Mouse (Mus musculus): Measurements from ENCODE around the gene Endov. TPM values are rescaled to one million over a fixed set of nuclear protein-coding genes. Genes with fewer than 3 reads are reported as not detected.
A peak's percentile ranks its signal among the peaks of the same experiment; 100 is the strongest.

The Endov gene
- polyA plus RNA-seq, 1 experiment from 2014 or later, result 19.1 TPM

- Histone ChIP-seq H3K27ac (no peak overlapping the region), H3K36me3 (no peaks in the 10 kb centered on the region), H3K9ac (peak overlapping the region; percentile 63), H3K4me1 (peaks cover 50% of the 10 kb centered on the region), H3K4me2 (replicated peaks) (peak overlapping the region; percentile 99), H3K4me3 (peak overlapping the region; percentile 51), H3K9me3 (no peaks in the 10 kb centered on the region), H3K27me3 (peaks cover 94% of the 10 kb centered on the region)
- ATAC-seq (ENCODE audit: insufficient number of reproducible peaks, insufficient read depth, low FRiP score, low TSS enrichment), result no peak
- 2% methylated on average over 39 of the region's 39 CpGs for WGBS
Observed at GRCm38 (mm10) chr11:119547951-119548591, 56.9 kb downstream of the Endov start.

GRCm38 (mm10) chr11:119548741-119549370 is 57.7 kb downstream of the Endov start:
- Histone ChIP-seq H3K36me3 (no peaks in the 10 kb centered on the region), H3K27me3 (peaks cover 93% of the 10 kb centered on the region), H3K27ac (no peak overlapping the region), H3K4me1 (peaks cover 50% of the 10 kb centered on the region), H3K4me2 (replicated peaks) (peak overlapping the region; percentile 99), H3K9ac (peak overlapping the region; percentile 38), H3K9me3 (no peaks in the 10 kb centered on the region), H3K4me3 (peak overlapping the region; percentile 51)
- 2% methylated on average over 37 of the region's 37 CpGs for WGBS
- no peak for ATAC-seq (ENCODE audit: insufficient number of reproducible peaks, insufficient read depth, low FRiP score, low TSS enrichment)

GRCm38 (mm10) chr11:119549371-119549811 is 58.2 kb downstream of the Endov start:
- Histone ChIP-seq H3K4me1 (peaks cover 50% of the 10 kb centered on the region), H3K4me2 (replicated peaks) (peak overlapping the region; percentile 99), H3K9me3 (no peaks in the 10 kb centered on the region), H3K27me3 (peaks cover 88% of the 10 kb centered on the region), H3K27ac (no peak overlapping the region), H3K4me3 (peak overlapping the region; percentile 51), H3K9ac (peak overlapping the region; percentile 38), H3K36me3 (no peaks in the 10 kb centered on the region)
- no peak for ATAC-seq (ENCODE audit: insufficient number of reproducible peaks, insufficient read depth, low FRiP score, low TSS enrichment)
- under 1% methylated on average over 42 of the region's 43 CpGs for WGBS

DNA sequence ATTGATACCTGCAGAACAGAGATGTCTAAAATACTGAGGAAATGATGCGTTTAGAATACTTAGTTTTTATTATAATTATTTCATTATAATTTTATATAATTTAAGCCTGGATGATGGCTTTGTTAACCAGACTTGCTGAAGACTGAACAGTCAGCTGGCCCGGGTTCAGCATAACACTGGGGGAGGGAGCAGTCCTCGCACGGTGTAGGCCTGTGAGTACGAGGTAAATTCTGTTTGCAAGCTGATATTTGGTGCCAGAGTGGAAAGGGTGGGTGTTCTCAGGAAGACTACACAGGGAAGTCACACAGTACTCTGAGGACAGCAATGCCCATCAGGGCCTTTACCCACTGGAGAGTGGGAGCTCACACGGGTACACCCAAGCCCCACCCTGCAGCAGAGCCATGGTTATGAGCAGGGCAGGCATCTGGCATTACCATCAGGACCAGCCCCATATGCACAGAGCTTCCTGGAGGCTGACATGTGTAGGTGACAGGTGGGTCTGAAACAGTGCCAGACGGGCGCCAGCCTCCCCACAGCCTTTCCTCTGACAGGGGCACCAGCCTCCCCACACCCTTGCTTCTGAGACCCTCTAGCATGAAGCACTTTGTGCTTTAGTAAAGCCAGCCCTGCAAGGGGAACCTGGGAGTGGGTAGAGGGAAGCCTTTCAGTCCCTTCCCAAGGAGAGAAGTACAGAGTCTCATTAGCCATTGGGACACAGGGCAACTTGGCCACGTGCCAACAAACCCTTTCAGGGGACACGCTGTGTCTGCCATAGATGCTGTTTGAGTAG is 59.6 kb downstream of the Endov start:
- ATAC-seq (ENCODE audit: insufficient number of reproducible peaks, insufficient read depth, low FRiP score, low TSS enrichment), result no peak
- peaks cover 47% of the 10 kb centered on the region for H3K4me1 ChIP-seq
- no peaks in the 10 kb centered on the region for H3K36me3 ChIP-seq
- no peak overlapping the region for H3K9ac ChIP-seq
- H3K27me3 ChIP-seq, result peaks cover 75% of the 10 kb centered on the region
- H3K4me3 ChIP-seq, result no peak overlapping the region
- H3K4me2 ChIP-seq (replicated peaks), result no peak overlapping the region
- no peaks in the 10 kb centered on the region for H3K9me3 ChIP-seq
- H3K27ac ChIP-seq, result no peak overlapping the region
- 51% methylated on average over 10 of the region's 10 CpGs for WGBS

DNA sequence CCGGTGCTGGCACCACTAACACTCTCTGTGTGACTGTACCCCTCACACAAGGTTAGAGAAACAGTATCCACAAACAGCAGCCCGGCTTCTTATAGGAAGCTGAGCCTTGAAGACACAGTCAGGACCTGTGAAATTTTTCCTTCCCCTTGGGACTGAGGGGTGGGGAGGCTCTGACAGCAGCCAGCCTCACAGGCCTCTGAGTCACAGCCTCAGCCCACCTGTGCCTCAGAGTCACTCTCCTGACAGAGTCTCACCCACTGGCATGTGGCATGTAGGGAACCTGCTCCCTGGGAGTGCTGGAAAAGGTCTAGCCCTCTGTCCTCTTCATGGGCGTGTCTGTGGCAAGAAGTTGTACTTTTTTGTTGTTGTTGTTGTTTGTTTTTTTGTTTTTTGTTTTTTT is 60.3 kb downstream of the Endov start:
- 41% methylated on average over 3 of the region's 3 CpGs for WGBS
- Histone ChIP-seq H3K27me3 (peaks cover 75% of the 10 kb centered on the region), H3K9ac (no peak overlapping the region), H3K36me3 (no peaks in the 10 kb centered on the region), H3K9me3 (no peaks in the 10 kb centered on the region), H3K4me3 (no peak overlapping the region), H3K4me1 (peaks cover 40% of the 10 kb centered on the region), H3K4me2 (replicated peaks) (no peak overlapping the region), H3K27ac (no peak overlapping the region)
- no peak for ATAC-seq (ENCODE audit: insufficient number of reproducible peaks, insufficient read depth, low FRiP score, low TSS enrichment)

GRCm38 (mm10) chr11:119552301-119552700 is 61.2 kb downstream of the Endov start:
- Histone ChIP-seq H3K9ac (no peak overlapping the region), H3K4me3 (no peak overlapping the region), H3K36me3 (no peaks in the 10 kb centered on the region), H3K4me1 (peaks cover 32% of the 10 kb centered on the region), H3K4me2 (replicated peaks) (no peak overlapping the region), H3K27me3 (peaks cover 68% of the 10 kb centered on the region), H3K27ac (no peak overlapping the region), H3K9me3 (no peaks in the 10 kb centered on the region)
- 30% methylated on average over 1 of the region's 1 CpGs for WGBS
- no peak for ATAC-seq (ENCODE audit: insufficient number of reproducible peaks, insufficient read depth, low FRiP score, low TSS enrichment)

- H3K9me3 ChIP-seq, result no peaks in the 10 kb centered on the region
- ATAC-seq (ENCODE audit: insufficient number of reproducible peaks, insufficient read depth, low FRiP score, low TSS enrichment), result no peak
- 62% methylated on average over 9 of the region's 9 CpGs for WGBS
- H3K9ac ChIP-seq, result no peak overlapping the region
- H3K36me3 ChIP-seq, result no peaks in the 10 kb centered on the region
- peaks cover 67% of the 10 kb centered on the region for H3K27me3 ChIP-seq
- H3K4me2 ChIP-seq (replicated peaks), result no peak overlapping the region
- H3K27ac ChIP-seq, result no peak overlapping the region
- H3K4me3 ChIP-seq, result no peak overlapping the region
- peaks cover 30% of the 10 kb centered on the region for H3K4me1 ChIP-seq
Observed at GRCm38 (mm10) chr11:119552902-119553802, 62.0 kb downstream of the Endov start.

DNA sequence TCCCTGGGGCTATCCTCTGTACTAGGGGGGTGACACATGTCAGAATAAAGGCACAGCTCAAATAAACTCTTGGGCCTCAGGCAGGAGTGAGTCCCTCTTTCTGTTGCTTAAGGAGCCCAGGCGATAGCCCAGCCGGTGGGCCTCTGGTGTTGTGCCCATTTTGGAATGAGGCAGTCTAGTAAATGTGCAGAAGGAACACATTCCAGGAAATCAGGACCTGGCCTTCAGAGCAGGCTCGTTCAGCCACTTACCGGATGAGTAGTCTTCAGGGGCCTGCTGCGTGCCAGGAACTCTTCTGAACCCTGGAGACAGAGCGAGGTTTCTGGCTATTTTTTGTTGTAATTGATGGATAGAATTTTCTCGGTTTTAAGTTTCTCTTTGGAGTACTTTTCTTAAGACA is 63.6 kb downstream of the Endov start:
- WGBS, result 67% methylated on average over 7 of the region's 7 CpGs
- Histone ChIP-seq H3K36me3 (no peaks in the 10 kb centered on the region), H3K4me2 (replicated peaks) (no peak overlapping the region), H3K9me3 (no peaks in the 10 kb centered on the region), H3K27ac (no peak overlapping the region), H3K4me1 (peaks cover 31% of the 10 kb centered on the region), H3K9ac (no peak overlapping the region), H3K4me3 (no peak overlapping the region), H3K27me3 (peaks cover 51% of the 10 kb centered on the region)
- ATAC-seq (ENCODE audit: insufficient number of reproducible peaks, insufficient read depth, low FRiP score, low TSS enrichment), result no peak

- 85% methylated on average over 7 of the region's 7 CpGs for WGBS
- Histone ChIP-seq H3K4me1 (peaks cover 32% of the 10 kb centered on the region), H3K4me3 (no peak overlapping the region), H3K27me3 (peaks cover 46% of the 10 kb centered on the region), H3K4me2 (replicated peaks) (no peak overlapping the region), H3K9ac (no peak overlapping the region), H3K9me3 (no peaks in the 10 kb centered on the region), H3K36me3 (no peaks in the 10 kb centered on the region), H3K27ac (no peak overlapping the region)
- ATAC-seq (ENCODE audit: insufficient number of reproducible peaks, insufficient read depth, low FRiP score, low TSS enrichment), result no peak
Observed at GRCm38 (mm10) chr11:119555170-119555569, 64.0 kb downstream of the Endov start.

GRCm38 (mm10) chr11:119557940-119558869 is 67.1 kb downstream of the Endov start:
- H3K9ac ChIP-seq, result peak overlapping the region; percentile 39; the same call in 1 of the 2 replicates
- H3K4me1 ChIP-seq, result peaks cover 22% of the 10 kb centered on the region
- no peaks in the 10 kb centered on the region for H3K36me3 ChIP-seq
- H3K9me3 ChIP-seq, result no peaks in the 10 kb centered on the region
- 19% methylated on average over 17 of the region's 17 CpGs for WGBS
- no peak overlapping the region for H3K4me3 ChIP-seq
- ATAC-seq (ENCODE audit: insufficient number of reproducible peaks, insufficient read depth, low FRiP score, low TSS enrichment), result peak; percentile 43; the same call in 1 of the 2 replicates
- H3K4me2 ChIP-seq (replicated peaks), result peak overlapping the region; percentile 38
- H3K27me3 ChIP-seq, result peaks cover 26% of the 10 kb centered on the region; the same call in 1 of the 2 replicates
- H3K27ac ChIP-seq, result peak overlapping the region; percentile 70; the same call in 1 of the 2 replicates

Data from embryonic facial prominence, embryonic 12.5 days (tissue).